Mouse (Mus musculus) midbrain, embryonic 14.5 days (tissue): ENCODE results near the gene Mnat1. TPM values are rescaled to one million over a fixed set of nuclear protein-coding genes. Genes with fewer than 3 reads are reported as not detected.
A peak's percentile ranks its signal among the peaks of the same experiment; 100 is the strongest.
"Not testable (repeated sequence)": the region's sequence is repeated elsewhere in the genome, so short reads cannot be mapped to it uniquely, and the experiment has no call there.

Experiments
- ATAC-seq: fragments of 200-750 bp; cut with Nextera tagmentation; 2 replicates; pipeline ENCODE4 v1.8.0; 2017; ENCODE audit warnings: moderate number of reproducible peaks, moderate library complexity; ENCODE audit not compliant: low FRiP score, low TSS enrichment
- DNase-seq: peaks from one replicate; pipeline ENCODE4 v3.0.0-alpha.2; 2015
- H3K27ac ChIP-seq: fragments of 300-500 bp; sonication (generic); replicated peaks from 2 replicates; pipeline ENCODE4 v1.5.1; 2014; ENCODE audit warnings: mild to moderate bottlenecking, low read depth, low read length, moderate library complexity
- H3K27me3 ChIP-seq: fragments of 300-500 bp; sonication (generic); 2 replicates; pipeline ENCODE4 v1.6.1; 2014; ENCODE audit warnings: low read length, control low read depth, mixed read lengths; ENCODE audit not compliant: control insufficient read depth, insufficient read depth
- H3K36me3 ChIP-seq: fragments of 300-500 bp; sonication (generic); 2 replicates; pipeline ENCODE4 v1.6.1; 2014; ENCODE audit warnings: low read length, control low read depth; ENCODE audit not compliant: control insufficient read depth, insufficient read depth
- H3K4me1 ChIP-seq: fragments of 300-500 bp; sonication (generic); 2 replicates; pipeline ENCODE4 v1.6.1; 2014; ENCODE audit warnings: mild to moderate bottlenecking, antibody characterized with exemption, low read length, control low read depth; ENCODE audit not compliant: control insufficient read depth, insufficient read depth
- H3K4me2 ChIP-seq: fragments of 300-500 bp; sonication (generic); 2 replicates; pipeline ENCODE4 v1.6.1; 2014; ENCODE audit warnings: mild to moderate bottlenecking, low read length, moderate library complexity
- H3K4me3 ChIP-seq: fragments of 300-500 bp; sonication (generic); replicated peaks from 2 replicates; pipeline ENCODE4 v1.5.1; 2014; ENCODE audit warnings: low read depth, low read length
- H3K9ac ChIP-seq: fragments of 300-500 bp; sonication (generic); replicated peaks from 2 replicates; pipeline ENCODE4 v1.6.1; 2014; ENCODE audit warnings: mild to moderate bottlenecking, low read length, moderate library complexity
- H3K9me3 ChIP-seq: fragments of 300-500 bp; sonication (generic); 2 replicates; pipeline ENCODE4 v1.6.1; 2016; ENCODE audit warnings: low read length, control low read depth, mixed read lengths; ENCODE audit not compliant: control insufficient read depth
- WGBS: fragments of 180-500 bp; shearing (Covaris S2); extraction: QIAGEN DNeasy Blood & Tissue Kit; methylation state at CpG from one replicate; pipeline ENCODE4 v1.1.7; 2014; 5-methylcytosine and 5-hydroxymethylcytosine counted together
- polyA plus RNA-seq: library from polyadenylated mRNA; unstranded; fragments of >200 nt; fragmentation: Nextera tagmentation; extraction: Ambion mirVana; gene quantifications from 2 replicates; pipeline ENCODE4 v1.2.1, GENCODE M21; 2014

Mnat1 gene
- 20.3 and 21.8 TPM in 2 replicates for polyA plus RNA-seq

- peak; percentile 88 for DNase-seq
- H3K9ac ChIP-seq, result peak within 1 kb of the TSS; percentile 72
- 1% methylated on average over 23 of the region's 23 CpGs for WGBS
- H3K27me3 ChIP-seq, result no peaks in the 10 kb centered on the region
- peak within 1 kb of the TSS; percentile 57 for H3K4me3 ChIP-seq
- peaks cover 7% of the 10 kb centered on the region for H3K4me1 ChIP-seq
- peak within 1 kb of the TSS; percentile 71 for H3K4me2 ChIP-seq
- no peaks in the 10 kb centered on the region for H3K36me3 ChIP-seq
- no peaks in the 10 kb centered on the region for H3K9me3 ChIP-seq
- peak; percentile 55; the same call in 1 of the 2 replicates for ATAC-seq
- H3K27ac ChIP-seq, result no peak within 1 kb of the TSS
Measured at GRCm38 (mm10) chr12:73123093-73124041, at the start of gene Mnat1. Gene Mnat1, plus strand, starts transcription at chr12:73123717.

GRCm38 (mm10) chr12:73081828-73082227 is 41.7 kb upstream of the Mnat1 start:
- not testable (repeated sequence) for ATAC-seq, H3K4me3 ChIP-seq, H3K27me3 ChIP-seq, H3K36me3 ChIP-seq, H3K9me3 ChIP-seq, H3K9ac ChIP-seq, H3K4me2 ChIP-seq, DNase-seq, H3K4me1 ChIP-seq, H3K27ac ChIP-seq
- WGBS, result 92% methylated on average over 4 of the region's 4 CpGs

GRCm38 (mm10) chr12:73083773-73084172 is 39.7 kb upstream of the Mnat1 start:
- ATAC-seq (no peak), DNase-seq (no peak)
- no peak overlapping the region for H3K27ac ChIP-seq
- no peak overlapping the region for H3K4me2 ChIP-seq
- H3K36me3 ChIP-seq, result no peaks in the 10 kb centered on the region
- no peak overlapping the region for H3K9ac ChIP-seq
- H3K27me3 ChIP-seq, result no peaks in the 10 kb centered on the region
- H3K4me3 ChIP-seq, result no peak overlapping the region
- 85% methylated on average over 4 of the region's 4 CpGs for WGBS
- no peaks in the 10 kb centered on the region for H3K4me1 ChIP-seq
- H3K9me3 ChIP-seq, result no peaks in the 10 kb centered on the region

- Histone ChIP-seq H3K27ac (no peak overlapping the region), H3K9me3 (no peaks in the 10 kb centered on the region), H3K4me2 (no peak overlapping the region), H3K9ac (no peak overlapping the region), H3K4me1 (no peaks in the 10 kb centered on the region), H3K27me3 (no peaks in the 10 kb centered on the region), H3K36me3 (no peaks in the 10 kb centered on the region), H3K4me3 (no peak overlapping the region)
- WGBS, result 19% methylated on average over 11 of the region's 11 CpGs
- ATAC-seq (no peak), DNase-seq (no peak)
Measured at GRCm38 (mm10) chr12:73085739-73086630, 37.5 kb upstream of the Mnat1 start.

GRCm38 (mm10) chr12:73087086-73087485 is 36.4 kb upstream of the Mnat1 start:
- WGBS, result 90% methylated on average over 7 of the region's 7 CpGs
- Histone ChIP-seq H3K4me1 (no peaks in the 10 kb centered on the region), H3K27me3 (no peaks in the 10 kb centered on the region), H3K4me2 (no peak overlapping the region), H3K4me3 (no peak overlapping the region), H3K9ac (no peak overlapping the region), H3K27ac (no peak overlapping the region), H3K9me3 (no peaks in the 10 kb centered on the region), H3K36me3 (no peaks in the 10 kb centered on the region)
- no peak for DNase-seq
- ATAC-seq, result no peak

- H3K27ac ChIP-seq, result no peak overlapping the region
- H3K36me3 ChIP-seq, result no peaks in the 10 kb centered on the region
- H3K4me3 ChIP-seq, result no peak overlapping the region
- H3K4me1 ChIP-seq, result no peaks in the 10 kb centered on the region
- no peaks in the 10 kb centered on the region for H3K27me3 ChIP-seq
- no peak overlapping the region for H3K4me2 ChIP-seq
- 84% methylated on average over 5 of the region's 5 CpGs for WGBS
- ATAC-seq (no peak), DNase-seq (no peak)
- H3K9ac ChIP-seq, result no peak overlapping the region
- no peaks in the 10 kb centered on the region for H3K9me3 ChIP-seq
Measured at GRCm38 (mm10) chr12:73088500-73088899, 35.0 kb upstream of the Mnat1 start.

GRCm38 (mm10) chr12:73088911-73089310 is 34.6 kb upstream of the Mnat1 start:
- no peak overlapping the region for H3K27ac ChIP-seq
- no peak for DNase-seq
- H3K4me2 ChIP-seq, result no peak overlapping the region
- 61% methylated on average over 4 of the region's 5 CpGs for WGBS
- H3K9ac ChIP-seq, result no peak overlapping the region
- H3K4me3 ChIP-seq, result no peak overlapping the region
- H3K9me3 ChIP-seq, result no peaks in the 10 kb centered on the region
- H3K27me3 ChIP-seq, result no peaks in the 10 kb centered on the region
- no peaks in the 10 kb centered on the region for H3K4me1 ChIP-seq
- ATAC-seq, result no peak
- no peaks in the 10 kb centered on the region for H3K36me3 ChIP-seq

GRCm38 (mm10) chr12:73090672-73091335 is 32.7 kb upstream of the Mnat1 start:
- Histone ChIP-seq H3K9ac (no peak overlapping the region), H3K27me3 (no peaks in the 10 kb centered on the region), H3K36me3 (no peaks in the 10 kb centered on the region), H3K27ac (no peak overlapping the region), H3K4me1 (no peaks in the 10 kb centered on the region), H3K4me2 (no peak overlapping the region), H3K4me3 (no peak overlapping the region), H3K9me3 (no peaks in the 10 kb centered on the region)
- WGBS, result 83% methylated on average over 7 of the region's 7 CpGs
- DNase-seq, result no peak
- ATAC-seq, result no peak
